22 mouse cellular contexts compared by ENCODE assay signal in genomic region chr8:59906799-59907198, GRCm38 (mm10).
DNase-seq lines count a peak whose midpoint lies in the region; ATAC-seq and TF ChIP-seq lines count a peak whose summit lies in the region.
"Had no signal": no experiment of that assay in that cellular context is flagged by ENCODE, and none has a peak within 500 bp of the region (broad histone marks: within the 10 kb centered on the region; RNA-seq: fewer than 3 reads in every experiment).

No protein-coding gene starts in this region.

- no peaks in the 10 kb centered on the region for H3K36me3 ChIP-seq in embryonic facial prominence, embryonic 11.5 days (replicated peaks; ENCODE audit: control insufficient read depth, insufficient read depth, low read depth, low read length)
- H3K36me3 ChIP-seq in embryonic facial prominence, embryonic 10.5 days (replicated peaks): no peaks in the 10 kb centered on the region
- no peaks in the 10 kb centered on the region for H3K36me3 ChIP-seq in limb, embryonic 13.5 days
- no peaks in the 10 kb centered on the region for H3K36me3 ChIP-seq in limb, embryonic 10.5 days
- H3K36me3 ChIP-seq in embryonic facial prominence, embryonic 14.5 days (ENCODE audit: control insufficient read depth, insufficient read depth, low read length): no peaks in the 10 kb centered on the region
- H3K36me3 ChIP-seq in limb, embryonic 14.5 days (ENCODE audit: control insufficient read depth, insufficient read depth, low read length): no peaks in the 10 kb centered on the region
- H3K36me3 ChIP-seq: G1E had no signal

- no peak for ATAC-seq in embryonic facial prominence, embryonic 11.5 days (replicated peaks; ENCODE audit: insufficient number of reproducible peaks, low FRiP score, low TSS enrichment, low read depth)
- ATAC-seq in limb, embryonic 13.5 days (ENCODE audit: low FRiP score, low read depth): peak; percentile 84
- no peak for ATAC-seq in embryonic facial prominence, embryonic 14.5 days (ENCODE audit: low read depth)
- peak; percentile 77; the same call in 1 of the 2 replicates for ATAC-seq in limb, embryonic 14.5 days (ENCODE audit: low FRiP score, low read depth)
- ATAC-seq: activated CD4-positive, CD25-positive, alpha-beta regulatory T cell, adult 4 months; CD4-positive, CD25-positive, alpha-beta regulatory T cell, adult 4 months; Patski had no signal

- no peaks in the 10 kb centered on the region for H3K4me1 ChIP-seq in embryonic facial prominence, embryonic 11.5 days (ENCODE audit: control insufficient read depth, insufficient read depth, low read length)
- H3K4me1 ChIP-seq in embryonic facial prominence, embryonic 10.5 days: no peaks in the 10 kb centered on the region
- no peaks in the 10 kb centered on the region for H3K4me1 ChIP-seq in limb, embryonic 13.5 days
- H3K4me1 ChIP-seq in limb, embryonic 10.5 days: no peaks in the 10 kb centered on the region
- H3K4me1 ChIP-seq in embryonic facial prominence, embryonic 14.5 days (ENCODE audit: control insufficient read depth, insufficient read depth, low read length): no peaks in the 10 kb centered on the region
- H3K4me1 ChIP-seq in limb, embryonic 14.5 days (ENCODE audit: control insufficient read depth, insufficient read depth, low read length): no peaks in the 10 kb centered on the region

- 78% methylated on average over 3 of the region's 3 CpGs for WGBS in embryonic facial prominence, embryonic 11.5 days
- 82% methylated on average over 3 of the region's 3 CpGs for WGBS in embryonic facial prominence, embryonic 10.5 days
- WGBS in limb, embryonic 13.5 days: 59% methylated on average over 3 of the region's 3 CpGs
- 96% methylated on average over 3 of the region's 3 CpGs for WGBS in limb, embryonic 10.5 days
- 62% methylated on average over 3 of the region's 3 CpGs for WGBS in embryonic facial prominence, embryonic 14.5 days
- 53% methylated on average over 3 of the region's 3 CpGs for WGBS in limb, embryonic 14.5 days

- H3K9me3 ChIP-seq in embryonic facial prominence, embryonic 11.5 days (replicated peaks; ENCODE audit: control insufficient read depth, low read length): no peaks in the 10 kb centered on the region
- H3K9me3 ChIP-seq in embryonic facial prominence, embryonic 10.5 days: no peaks in the 10 kb centered on the region
- H3K9me3 ChIP-seq in limb, embryonic 13.5 days: no peaks in the 10 kb centered on the region
- H3K9me3 ChIP-seq in limb, embryonic 10.5 days (replicated peaks): no peaks in the 10 kb centered on the region
- no peaks in the 10 kb centered on the region for H3K9me3 ChIP-seq in embryonic facial prominence, embryonic 14.5 days (ENCODE audit: control insufficient read depth, low read length)
- H3K9me3 ChIP-seq in limb, embryonic 14.5 days (ENCODE audit: control insufficient read depth, low read length): no peaks in the 10 kb centered on the region
- H3K9me3 ChIP-seq: G1E had no signal

- DNase-seq in embryonic facial prominence, embryonic 11.5 days (ENCODE audit: low spot score): peak; percentile 59
- no peak for DNase-seq in embryonic facial prominence, embryonic 10.5 days (ENCODE audit: low spot score)
- DNase-seq in limb, embryonic 10.5 days (ENCODE audit: low spot score): no peak
- peak; percentile 23 for DNase-seq in embryonic facial prominence, embryonic 14.5 days (ENCODE audit: low spot score)
- peak; percentile 31 for DNase-seq in limb, embryonic 14.5 days (ENCODE audit: low spot score)
- DNase-seq in ovary, postnatal 36 days (ENCODE audit: low spot score): no peak
- DNase-seq in urinary bladder, postnatal 14 days (ENCODE audit: low spot score): no peak
- DNase-seq: adrenal gland, adult 2 months; adrenal gland, adult 8-10 months; adrenal gland, postnatal 10 days; adrenal gland, postnatal 14 days; adrenal gland, postnatal 25 days; adrenal gland, postnatal 36 days; B cell, adult 2 months; cerebellum, adult 11 months; cerebellum, adult 11-12 months had no signal

- no peak overlapping the region for H3K27ac ChIP-seq in embryonic facial prominence, embryonic 11.5 days (replicated peaks; ENCODE audit: low read depth, low read length)
- H3K27ac ChIP-seq in embryonic facial prominence, embryonic 10.5 days (replicated peaks): no peak overlapping the region
- H3K27ac ChIP-seq in limb, embryonic 13.5 days: no peak overlapping the region
- no peak overlapping the region for H3K27ac ChIP-seq in limb, embryonic 10.5 days
- H3K27ac ChIP-seq in embryonic facial prominence, embryonic 14.5 days (replicated peaks; ENCODE audit: low read depth, low read length): no peak overlapping the region
- no peak overlapping the region for H3K27ac ChIP-seq in limb, embryonic 14.5 days (replicated peaks; ENCODE audit: low read depth, low read length)

- TF ChIP-seq POLR2A in limb, embryonic 14.5 days (IDR thresholded peaks at IDR 0.05; ENCODE audit: borderline replicate concordance, extremely low read depth, insufficient read depth, insufficient read length): no peak

- no peak overlapping the region for H3K9ac ChIP-seq in embryonic facial prominence, embryonic 11.5 days (replicated peaks; ENCODE audit: low read length)
- H3K9ac ChIP-seq in limb, embryonic 13.5 days: no peak overlapping the region
- H3K9ac ChIP-seq in embryonic facial prominence, embryonic 14.5 days (ENCODE audit: low read depth, low read length): no peak overlapping the region
- H3K9ac ChIP-seq in limb, embryonic 14.5 days (ENCODE audit: low read depth, low read length, severe bottlenecking): no peak overlapping the region

- H3K4me2 ChIP-seq in embryonic facial prominence, embryonic 11.5 days (ENCODE audit: low read depth, low read length): no peak overlapping the region
- no peak overlapping the region for H3K4me2 ChIP-seq in limb, embryonic 13.5 days (replicated peaks)
- no peak overlapping the region for H3K4me2 ChIP-seq in embryonic facial prominence, embryonic 14.5 days (ENCODE audit: low read depth, low read length)
- no peak overlapping the region for H3K4me2 ChIP-seq in limb, embryonic 14.5 days (replicated peaks; ENCODE audit: low read depth, low read length, severe bottlenecking)

- H3K4me3 ChIP-seq in embryonic facial prominence, embryonic 11.5 days (ENCODE audit: low read depth, low read length): no peak overlapping the region
- H3K4me3 ChIP-seq in embryonic facial prominence, embryonic 10.5 days: no peak overlapping the region
- H3K4me3 ChIP-seq in limb, embryonic 13.5 days: no peak overlapping the region
- no peak overlapping the region for H3K4me3 ChIP-seq in limb, embryonic 10.5 days
- H3K4me3 ChIP-seq in embryonic facial prominence, embryonic 14.5 days (ENCODE audit: low read depth, low read length): no peak overlapping the region
- H3K4me3 ChIP-seq in limb, embryonic 14.5 days (replicated peaks; ENCODE audit: low read length): no peak overlapping the region

- no peaks in the 10 kb centered on the region for H3K27me3 ChIP-seq in embryonic facial prominence, embryonic 11.5 days (ENCODE audit: control insufficient read depth, insufficient read depth, low read length)
- no peaks in the 10 kb centered on the region for H3K27me3 ChIP-seq in embryonic facial prominence, embryonic 10.5 days (replicated peaks; ENCODE audit: low read depth, poor library complexity, severe bottlenecking)
- no peaks in the 10 kb centered on the region for H3K27me3 ChIP-seq in limb, embryonic 13.5 days
- H3K27me3 ChIP-seq in limb, embryonic 10.5 days (ENCODE audit: low read depth, poor library complexity, severe bottlenecking): no peaks in the 10 kb centered on the region
- no peaks in the 10 kb centered on the region for H3K27me3 ChIP-seq in embryonic facial prominence, embryonic 14.5 days (replicated peaks; ENCODE audit: control insufficient read depth, insufficient read depth, low read length)
- H3K27me3 ChIP-seq in limb, embryonic 14.5 days (ENCODE audit: control insufficient read depth, insufficient read depth, low read length): no peaks in the 10 kb centered on the region
- H3K27me3 ChIP-seq: CH12.LX, Patski had no signal

Comparison
In these comparisons a context has a peak if more than half of its experiments do, and no peak if none do; other contexts are left out.
1. DNase-seq: peak in embryonic facial prominence, embryonic 11.5 days (single experiment), embryonic facial prominence, embryonic 14.5 days (single experiment) and limb, embryonic 14.5 days (single experiment); none in embryonic facial prominence, embryonic 10.5 days (single experiment), limb, embryonic 10.5 days (single experiment), ovary, postnatal 36 days (single experiment) and urinary bladder, postnatal 14 days (single experiment).
2. ATAC-seq: peak in limb, embryonic 13.5 days (single experiment) and limb, embryonic 14.5 days (single experiment); none in embryonic facial prominence, embryonic 11.5 days (single experiment) and embryonic facial prominence, embryonic 14.5 days (single experiment).